Mouse (Mus musculus) kidney, postnatal 25 days (tissue): ENCODE results near the gene Olfr1029.
"Not testable (repeated sequence)": the region's sequence is repeated elsewhere in the genome, so short reads cannot be mapped to it uniquely, and the experiment has no call there.

Experiments used
- DNase-seq, 2 experiments: peaks; one replicate each; pipeline ENCODE4 v3.0.0; 2021; ENCODE audit warnings: mixed read lengths in 2 of 2

Gene Olfr1029

GRCm38 (mm10) chr2:85973595-85973994 lies at the start of gene Olfr1029:
Olfr1029 (plus strand) TSS chr2:85973895.
- no peak for DNase-seq

GRCm38 (mm10) chr2:85950137-85950536 lies 23.6 kb upstream of the Olfr1029 start, which contains the start of gene Olfr1028:
Olfr1028 (plus strand) TSS chr2:85950437.
- no peak for DNase-seq

GRCm38 (mm10) chr2:85978976-85979375 lies 5.3 kb downstream of the Olfr1029 start, which contains the start of gene Olfr1030:
Olfr1030 (plus strand) TSS chr2:85979276.
- DNase-seq: no peak

GRCm38 (mm10) chr2:85990004-85990403 lies 16.3 kb downstream of the Olfr1029 start, which contains the start of gene Olfr1031:
Olfr1031 (plus strand) TSS chr2:85990304.
- no peak for DNase-seq

GRCm38 (mm10) chr2:86005240-86005639 lies 31.5 kb downstream of the Olfr1029 start, which contains the start of gene Olfr1032:
Olfr1032 (plus strand) TSS chr2:86005540.
- DNase-seq: no peak

GRCm38 (mm10) chr2:86020406-86020805 lies 46.7 kb downstream of the Olfr1029 start, which contains the start of gene Olfr1033:
Olfr1033 (plus strand) TSS chr2:86020633.
- not testable (repeated sequence) for DNase-seq

- DNase-seq: not testable (repeated sequence)
Observed at GRCm38 (mm10) chr2:86021518-86021917, 47.8 kb downstream of the Olfr1029 start.
